Mouse (Mus musculus) neural tube, embryonic 14.5 days (tissue): Measurements from ENCODE around the gene Pdgfa. TPM values are rescaled to one million over a fixed set of nuclear protein-coding genes. Genes with fewer than 3 reads are reported as not detected.

Experiments
- ATAC-seq: fragments of 200-750 bp; cut with Nextera tagmentation; 2 replicates; pipeline ENCODE4 v1.8.0; 2017; ENCODE audit warnings: low read depth, mild to moderate bottlenecking, moderate TSS enrichment, moderate library complexity
- H3K27ac ChIP-seq: fragments of 300-500 bp; sonication (generic); 2 replicates; pipeline ENCODE4 v1.5.1; 2014; ENCODE audit warnings: low read depth, mild to moderate bottlenecking, control low read depth, low read length, moderate library complexity, mixed read lengths
- H3K27me3 ChIP-seq: fragments of 300-500 bp; sonication (generic); 2 replicates; pipeline ENCODE4 v1.6.1; 2014; ENCODE audit warnings: low read length; ENCODE audit not compliant: control insufficient read depth, insufficient read depth
- H3K36me3 ChIP-seq: fragments of 300-500 bp; sonication (generic); 2 replicates; pipeline ENCODE4 v1.6.1; 2014; ENCODE audit warnings: low read length, mixed read lengths; ENCODE audit not compliant: control insufficient read depth, insufficient read depth
- H3K4me1 ChIP-seq: fragments of 300-500 bp; sonication (generic); 2 replicates; pipeline ENCODE4 v1.6.1; 2014; ENCODE audit warnings: low read length; ENCODE audit not compliant: control insufficient read depth, insufficient read depth
- H3K4me2 ChIP-seq: fragments of 300-500 bp; sonication (generic); 2 replicates; pipeline ENCODE4 v1.6.1; 2014; ENCODE audit warnings: mild to moderate bottlenecking, low read depth, low read length, control low read depth
- H3K4me3 ChIP-seq: fragments of 300-500 bp; sonication (generic); 2 replicates; pipeline ENCODE4 v1.5.1; 2014; ENCODE audit warnings: low read depth, low read length, control low read depth, mixed read lengths
- H3K9ac ChIP-seq: fragments of 300-500 bp; sonication (generic); replicated peaks from 2 replicates; pipeline ENCODE4 v1.6.1; 2014; ENCODE audit warnings: low read depth, mild to moderate bottlenecking, control low read depth, low read length, mixed read lengths
- H3K9me3 ChIP-seq: fragments of 300-500 bp; sonication (generic); 2 replicates; pipeline ENCODE4 v1.6.1; 2016; ENCODE audit warnings: low read length; ENCODE audit not compliant: control insufficient read depth
- WGBS: fragments of 180-500 bp; shearing (Covaris S2); extraction: QIAGEN DNeasy Blood & Tissue Kit; methylation state at CpG from one replicate; pipeline ENCODE4 v1.1.7; 2014; 5-methylcytosine and 5-hydroxymethylcytosine counted together
- polyA plus RNA-seq: library from polyadenylated mRNA; unstranded; fragments of >200 nt; fragmentation: Nextera tagmentation; extraction: Ambion mirVana; gene quantifications from 2 replicates; pipeline ENCODE4 v1.2.1, GENCODE M21; 2014

The Pdgfa gene
- polyA plus RNA-seq, 1 experiment from 2014 or later, result 23.4 TPM

DNA sequence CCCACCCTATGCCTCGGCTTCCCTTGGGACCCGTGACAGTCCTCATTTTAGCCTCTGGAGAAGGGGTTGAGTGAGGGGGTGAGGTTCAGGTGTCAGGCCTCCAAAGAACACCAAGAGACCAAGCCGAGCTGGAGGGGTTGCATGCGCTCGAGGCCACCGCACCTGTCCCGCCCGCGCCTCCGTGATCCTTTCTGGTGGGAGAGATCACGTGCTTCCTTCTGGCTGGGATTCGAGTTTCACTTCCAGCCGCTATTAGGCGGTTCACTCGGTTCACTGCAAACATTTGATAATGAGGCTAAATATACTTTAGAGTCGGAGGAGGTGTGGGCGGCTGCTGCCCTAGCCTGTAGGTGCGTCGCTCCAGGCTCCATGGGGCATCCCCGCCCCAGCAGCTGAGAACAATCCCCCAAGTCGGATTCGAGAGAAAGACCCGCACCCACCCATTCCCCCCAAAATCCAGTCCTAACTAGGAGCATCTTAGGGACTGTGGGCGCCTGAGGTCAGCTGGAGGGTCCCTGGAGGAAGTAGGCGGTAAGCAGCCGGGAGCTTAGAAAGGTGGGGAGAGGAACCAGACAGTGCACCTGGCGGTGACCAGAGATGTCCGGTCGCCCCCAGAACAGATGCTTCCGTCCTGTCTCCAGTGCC, 888 bp upstream of the Pdgfa start:
- Histone ChIP-seq H3K9me3 (no peaks in the 10 kb centered on the region), H3K27ac (no peak overlapping the region), H3K9ac (no peak overlapping the region), H3K4me2 (peak overlapping the region; percentile 52), H3K27me3 (peaks cover 30% of the 10 kb centered on the region), H3K4me3 (peak overlapping the region; percentile 20), H3K4me1 (peaks cover 16% of the 10 kb centered on the region), H3K36me3 (no peaks in the 10 kb centered on the region)
- ATAC-seq, result no peak
- WGBS, result under 1% methylated on average over 30 of the region's 30 CpGs

DNA sequence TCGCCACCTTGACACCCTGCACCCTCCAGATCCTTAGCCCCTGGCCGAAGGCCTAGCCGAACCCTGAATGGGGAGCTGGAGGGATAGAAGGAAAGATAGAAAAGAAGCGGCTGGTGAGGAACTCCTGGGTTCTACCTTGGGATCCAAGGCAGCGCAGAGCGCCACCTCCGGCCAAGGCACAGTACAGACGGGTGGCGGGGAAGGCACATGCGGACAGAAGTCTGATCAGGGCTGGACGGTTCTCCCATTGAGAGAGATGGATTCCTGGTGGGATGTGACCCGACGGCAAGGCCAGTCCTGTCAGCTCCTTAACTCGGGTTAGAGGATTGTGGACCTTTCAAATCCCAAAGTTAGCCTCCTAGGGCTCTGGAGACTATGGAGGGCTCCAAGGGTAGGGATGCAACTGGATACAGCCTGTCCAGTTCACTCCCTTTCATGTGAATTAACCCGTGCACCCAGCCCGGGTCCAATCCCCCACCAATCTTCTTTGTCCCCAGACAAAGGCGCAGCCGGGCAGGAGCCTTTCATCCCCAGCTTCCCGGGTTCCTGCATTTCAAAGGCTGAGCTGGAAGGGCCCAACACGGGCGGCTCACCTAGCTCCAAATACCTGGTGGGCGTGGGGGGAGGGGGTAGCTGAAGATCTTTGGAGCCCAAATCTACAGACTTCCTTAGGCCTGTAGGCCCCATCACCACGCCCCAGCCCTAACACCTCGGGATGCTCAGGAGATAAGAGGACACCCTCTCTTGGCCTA, 672 bp downstream of the Pdgfa start:
- H3K4me1 ChIP-seq, result peaks cover 22% of the 10 kb centered on the region
- no peak overlapping the region; the same call in 1 of the 2 replicates for H3K9ac ChIP-seq
- ATAC-seq, result no peak
- H3K9me3 ChIP-seq, result no peaks in the 10 kb centered on the region
- peak overlapping the region; percentile 55 for H3K4me3 ChIP-seq
- H3K36me3 ChIP-seq, result no peaks in the 10 kb centered on the region
- 3% methylated on average over 24 of the region's 24 CpGs for WGBS
- H3K27me3 ChIP-seq, result peaks cover 37% of the 10 kb centered on the region
- H3K27ac ChIP-seq, result peak overlapping the region; percentile 89; the same call in 1 of the 2 replicates
- H3K4me2 ChIP-seq, result peak overlapping the region; percentile 92

DNA sequence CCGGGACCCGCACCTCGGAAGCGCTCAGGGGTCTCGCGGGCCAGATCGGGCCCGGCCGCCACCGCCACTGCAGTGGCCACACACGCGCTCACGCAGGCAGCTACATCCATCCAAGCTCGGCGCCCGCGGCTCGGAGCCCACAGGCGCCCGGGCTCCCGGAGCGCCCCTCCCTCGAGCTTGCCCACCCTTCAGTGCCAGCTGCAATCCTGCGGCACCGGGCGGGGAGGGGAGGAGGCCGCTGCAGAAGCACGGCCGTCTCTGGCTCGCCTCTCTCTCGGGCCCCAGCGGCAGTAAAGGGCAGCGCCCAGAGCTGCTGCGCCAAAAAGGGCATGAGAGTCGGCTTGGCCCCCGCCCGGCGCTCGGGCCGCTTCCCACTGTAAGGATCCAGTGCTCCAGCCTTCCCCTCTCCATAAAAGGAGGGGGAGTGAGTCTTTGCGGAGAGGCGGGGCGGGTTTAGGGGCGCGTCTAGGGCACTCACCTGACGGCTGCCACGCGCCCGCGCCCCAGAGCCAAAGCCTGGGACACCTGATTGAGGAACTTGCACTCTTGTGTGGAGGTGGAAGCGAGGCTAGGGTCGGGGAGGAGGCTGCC, 1.4 kb downstream of the Pdgfa start:
- H3K9ac ChIP-seq, result peak overlapping the region; percentile 80
- H3K4me1 ChIP-seq, result peaks cover 22% of the 10 kb centered on the region
- peak overlapping the region; percentile 89 for H3K27ac ChIP-seq
- peak overlapping the region; percentile 55 for H3K4me3 ChIP-seq
- H3K4me2 ChIP-seq, result peak overlapping the region; percentile 92
- peak; percentile 70 for ATAC-seq
- peaks cover 40% of the 10 kb centered on the region for H3K27me3 ChIP-seq
- H3K9me3 ChIP-seq, result no peaks in the 10 kb centered on the region
- no peaks in the 10 kb centered on the region for H3K36me3 ChIP-seq
- under 1% methylated on average over 33 of the region's 52 CpGs for WGBS

DNA sequence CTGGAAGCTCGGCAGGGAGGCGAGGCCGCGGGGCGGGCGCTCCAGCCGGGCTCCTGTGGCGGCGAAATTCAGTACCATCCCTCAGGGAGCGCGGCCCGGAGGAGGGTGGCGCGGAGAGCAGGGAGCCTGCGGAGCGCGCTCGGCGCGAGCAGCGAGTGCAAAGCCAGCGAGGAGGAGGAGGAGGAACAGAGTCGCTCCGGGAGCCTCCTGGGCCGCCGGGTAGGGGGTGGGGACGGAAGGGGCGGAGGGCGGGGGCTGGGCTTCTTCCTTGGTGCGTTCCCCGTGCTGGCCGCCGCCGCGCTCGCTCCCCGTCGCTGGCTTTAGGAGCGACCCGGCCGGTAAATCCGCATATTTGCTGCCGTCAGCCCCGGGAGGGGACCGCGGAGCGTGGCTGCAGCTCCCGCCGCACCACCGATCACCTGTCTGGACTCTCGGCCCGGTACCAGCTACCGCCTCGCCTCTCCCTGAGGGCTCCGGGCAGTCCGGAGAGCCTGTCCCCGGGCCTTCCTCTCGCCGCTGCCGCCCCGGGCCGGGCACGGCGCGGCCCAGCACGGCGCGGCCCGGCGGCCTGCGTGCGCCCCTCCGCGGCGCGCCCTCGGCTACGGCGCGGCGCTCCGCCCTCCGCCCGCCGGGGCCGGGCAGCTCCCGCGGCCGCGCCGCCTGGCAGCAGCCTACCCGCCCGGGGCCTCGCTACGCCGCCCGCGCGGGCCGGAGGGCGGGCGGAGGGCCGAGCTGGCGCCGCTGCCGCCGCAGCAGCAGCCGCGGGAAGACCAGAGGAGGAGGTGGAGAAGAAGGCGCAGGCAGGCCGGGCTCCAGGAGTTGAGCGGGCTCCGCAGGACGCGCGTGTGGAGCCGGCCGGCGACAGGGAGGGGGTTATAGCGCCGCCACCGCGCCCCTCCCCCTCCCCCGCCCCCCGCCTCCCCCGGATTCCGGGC, 2.1 kb downstream of the Pdgfa start:
- peak; percentile 61 for ATAC-seq
- Histone ChIP-seq H3K36me3 (no peaks in the 10 kb centered on the region), H3K27ac (peak overlapping the region; percentile 89), H3K9me3 (no peaks in the 10 kb centered on the region), H3K4me1 (peaks cover 22% of the 10 kb centered on the region), H3K4me2 (peak overlapping the region; percentile 92), H3K27me3 (peaks cover 40% of the 10 kb centered on the region), H3K4me3 (peak overlapping the region; percentile 55), H3K9ac (peak overlapping the region; percentile 80)
- WGBS, result under 1% methylated on average over 75 of the region's 127 CpGs

DNA sequence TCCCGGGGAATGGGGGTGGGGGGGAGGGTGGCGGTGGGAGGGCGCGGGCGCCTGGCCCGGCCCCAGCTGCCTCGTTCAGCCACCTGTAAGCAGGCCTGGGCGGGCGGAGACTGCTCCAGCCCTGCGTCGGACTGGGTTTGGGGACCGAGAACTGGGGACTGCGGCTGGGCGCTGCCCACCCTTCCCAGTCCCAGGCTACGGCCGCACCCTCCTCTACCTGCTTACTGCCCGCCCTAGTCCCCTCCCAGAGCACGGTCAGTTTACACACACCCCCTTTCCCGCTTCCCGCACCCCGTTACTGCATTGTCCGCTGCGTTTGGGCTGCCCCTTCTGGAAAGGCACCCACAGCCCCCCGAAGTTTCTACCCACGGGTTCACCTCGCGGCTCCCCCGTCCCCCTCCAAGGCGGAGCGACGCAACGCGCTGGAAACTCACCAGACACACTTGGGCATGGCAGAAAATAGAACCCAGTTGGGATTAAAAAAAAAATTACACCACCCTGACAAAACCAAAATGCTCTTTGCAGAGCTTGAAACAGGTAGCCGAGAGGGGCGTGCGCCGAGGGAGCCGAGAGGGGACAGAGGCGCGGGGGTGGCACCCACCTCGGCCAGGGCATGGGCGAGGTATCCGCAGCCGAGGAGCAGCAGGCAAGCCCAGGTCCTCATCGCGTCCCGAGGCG, 2.9 kb downstream of the Pdgfa start:
- H3K4me3 ChIP-seq, result peak overlapping the region; percentile 55
- H3K4me1 ChIP-seq, result peaks cover 22% of the 10 kb centered on the region
- no peaks in the 10 kb centered on the region for H3K36me3 ChIP-seq
- peak overlapping the region; percentile 92 for H3K4me2 ChIP-seq
- H3K27me3 ChIP-seq, result peaks cover 36% of the 10 kb centered on the region
- H3K27ac ChIP-seq, result peak overlapping the region; percentile 89
- WGBS, result under 1% methylated on average over 44 of the region's 48 CpGs
- no peaks in the 10 kb centered on the region for H3K9me3 ChIP-seq
- no peak for ATAC-seq
- peak overlapping the region; percentile 80 for H3K9ac ChIP-seq

DNA sequence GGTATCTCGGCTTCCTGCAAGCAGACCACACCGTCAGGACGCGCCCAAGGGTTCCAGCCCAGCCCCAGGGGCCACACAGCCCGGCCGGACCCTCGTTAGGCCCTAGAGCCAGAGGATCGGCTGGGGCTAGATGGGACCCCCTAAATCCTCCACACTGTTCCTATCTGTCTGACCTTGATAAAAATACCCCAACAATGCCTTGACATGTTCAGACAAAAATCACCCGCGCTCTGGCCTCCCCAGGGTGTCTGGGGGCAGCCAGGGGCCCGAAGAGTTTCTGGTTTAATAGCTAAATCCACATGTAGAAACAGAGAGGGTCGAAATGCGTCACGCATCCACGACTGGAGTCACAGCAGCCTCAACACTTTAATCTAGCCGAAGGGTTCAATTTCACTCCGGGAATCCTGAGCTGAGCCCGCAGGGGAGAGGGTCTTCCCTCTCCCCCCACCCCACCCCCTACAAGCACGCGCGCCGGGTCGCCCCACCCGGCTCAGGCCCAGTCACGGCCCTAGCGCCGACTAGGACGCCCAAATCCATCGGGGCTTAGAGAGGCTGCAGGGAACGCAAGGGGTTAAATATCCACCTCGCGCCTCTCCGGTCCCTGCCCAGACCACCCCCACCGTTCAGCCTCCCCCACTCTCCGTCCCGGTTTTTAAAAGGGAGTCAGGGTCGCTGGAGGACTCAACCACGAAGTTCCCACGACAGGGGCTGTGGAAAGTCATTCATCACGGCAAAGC, 3.6 kb downstream of the Pdgfa start:
- peak overlapping the region; percentile 92 for H3K4me2 ChIP-seq
- H3K27me3 ChIP-seq, result peaks cover 30% of the 10 kb centered on the region
- no peak overlapping the region for H3K27ac ChIP-seq
- peak overlapping the region; percentile 55 for H3K4me3 ChIP-seq
- no peaks in the 10 kb centered on the region for H3K9me3 ChIP-seq
- peaks cover 28% of the 10 kb centered on the region for H3K4me1 ChIP-seq
- peak overlapping the region; percentile 80 for H3K9ac ChIP-seq
- WGBS, result under 1% methylated on average over 40 of the region's 40 CpGs
- ATAC-seq, result no peak
- no peaks in the 10 kb centered on the region for H3K36me3 ChIP-seq

DNA sequence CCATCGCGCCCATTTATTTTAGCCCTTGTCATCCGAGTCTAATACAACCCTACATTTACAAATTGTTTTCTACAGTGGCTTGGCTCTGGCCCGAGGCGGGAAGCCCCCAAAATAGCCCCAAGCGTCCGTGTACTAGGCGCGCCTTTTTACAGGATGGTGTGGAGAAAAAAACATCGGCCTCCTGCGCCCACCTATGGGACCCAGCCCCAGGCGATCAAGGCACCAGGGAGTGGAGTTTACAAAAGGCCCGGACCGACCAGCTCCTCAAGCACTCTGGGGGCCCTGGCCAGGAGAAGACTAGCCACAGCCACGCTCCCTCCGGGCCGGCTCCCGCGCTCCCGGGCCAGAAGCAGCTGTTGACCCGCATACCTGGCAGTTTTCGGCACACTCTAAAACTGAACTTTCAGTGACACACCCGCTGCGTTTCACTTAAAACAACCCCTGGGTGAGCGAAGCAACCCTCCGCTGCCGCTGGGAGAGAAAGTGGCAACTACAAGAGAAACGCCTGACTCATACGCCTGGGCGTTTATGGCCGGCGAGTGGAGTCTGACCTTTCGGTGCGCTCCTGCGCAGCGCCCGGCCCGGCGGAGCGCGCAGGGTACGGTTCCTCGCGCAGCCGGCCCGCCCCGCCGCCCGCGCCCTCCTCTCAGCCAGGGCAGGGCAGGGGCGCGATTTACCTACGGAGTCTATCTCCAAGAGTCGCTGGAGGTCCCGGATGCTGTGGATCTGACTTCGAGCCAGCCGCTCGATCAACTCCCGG, 4.4 kb downstream of the Pdgfa start:
- no peak overlapping the region for H3K27ac ChIP-seq
- peaks cover 30% of the 10 kb centered on the region for H3K27me3 ChIP-seq
- peak overlapping the region; percentile 55 for H3K4me3 ChIP-seq
- 2% methylated on average over 59 of the region's 59 CpGs for WGBS
- H3K9me3 ChIP-seq, result no peaks in the 10 kb centered on the region
- H3K9ac ChIP-seq, result peak overlapping the region; percentile 80
- ATAC-seq, result no peak
- peaks cover 27% of the 10 kb centered on the region for H3K4me1 ChIP-seq
- peak overlapping the region; percentile 92 for H3K4me2 ChIP-seq
- no peaks in the 10 kb centered on the region for H3K36me3 ChIP-seq
